Mouse (Mus musculus) gastrocnemius, postnatal 36 days (tissue): Measurements from ENCODE around the gene Map3k1. TPM values are rescaled to one million over a fixed set of nuclear protein-coding genes. Genes with fewer than 3 reads are reported as not detected.
"Not testable (repeated sequence)": the region's sequence is repeated elsewhere in the genome, so short reads cannot be mapped to it uniquely, and the experiment has no call there.

Source experiments
- DNase-seq, 2 experiments: peaks; one replicate each; pipeline ENCODE4 v3.0.0; 2022
- intact Hi-C: fragments of 180-260 bp; cut with DNase I; formaldehyde crosslinking; loops from one replicate; pipeline ENCODE4 v1.15.1; 2025
- total RNA-seq, 2 experiments: library from RNA; stranded (reverse); gene quantifications; 2 replicates each; pipeline ENCODE4 v1.2.3; 2021

Map3k1 gene
- total RNA-seq, 2 experiments from 2014 or later = 7.9 to 8.2 TPM

DNA sequence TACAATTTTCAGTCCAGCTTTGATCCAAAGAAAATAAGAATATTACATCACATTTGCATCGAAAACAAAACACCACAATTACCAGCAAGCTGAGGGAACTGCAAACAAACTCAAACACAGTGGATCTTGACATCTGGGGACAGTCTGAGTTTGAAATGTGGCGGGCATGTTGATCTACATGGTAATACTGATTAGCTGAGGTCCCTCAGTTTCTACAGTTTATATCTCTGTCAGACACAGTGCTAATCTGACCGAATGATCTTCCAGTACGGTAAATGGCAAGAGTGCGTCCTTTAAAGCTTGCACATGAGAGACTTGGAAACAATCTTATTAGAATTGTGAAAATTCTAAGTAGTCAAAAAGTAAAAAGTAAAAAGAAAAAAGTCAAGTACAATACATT is 62.0 kb downstream of the Map3k1 start:
- DNase-seq = no peak
- intact Hi-C loops = no loop called here

DNA sequence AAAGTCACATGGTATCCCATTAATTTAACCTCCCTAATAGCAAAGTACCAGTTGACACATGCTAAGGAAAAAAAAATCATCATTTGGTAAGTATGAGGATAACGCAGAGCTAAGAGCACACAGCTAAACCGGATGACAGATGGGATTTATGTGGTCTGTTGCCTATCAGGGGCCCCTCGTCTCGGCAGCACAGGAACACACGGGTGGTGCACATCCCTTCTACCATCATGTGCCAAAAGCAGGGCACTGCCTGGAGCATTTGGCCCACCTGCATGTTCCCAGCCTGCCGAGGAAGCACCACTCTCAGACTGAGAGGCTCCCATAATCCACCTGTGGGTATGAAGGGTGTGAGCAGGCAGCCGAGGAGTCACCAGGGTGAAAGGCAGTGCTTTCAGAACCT is 63.6 kb downstream of the Map3k1 start:
- no peak for DNase-seq
- intact Hi-C loops = no loop called here

DNA sequence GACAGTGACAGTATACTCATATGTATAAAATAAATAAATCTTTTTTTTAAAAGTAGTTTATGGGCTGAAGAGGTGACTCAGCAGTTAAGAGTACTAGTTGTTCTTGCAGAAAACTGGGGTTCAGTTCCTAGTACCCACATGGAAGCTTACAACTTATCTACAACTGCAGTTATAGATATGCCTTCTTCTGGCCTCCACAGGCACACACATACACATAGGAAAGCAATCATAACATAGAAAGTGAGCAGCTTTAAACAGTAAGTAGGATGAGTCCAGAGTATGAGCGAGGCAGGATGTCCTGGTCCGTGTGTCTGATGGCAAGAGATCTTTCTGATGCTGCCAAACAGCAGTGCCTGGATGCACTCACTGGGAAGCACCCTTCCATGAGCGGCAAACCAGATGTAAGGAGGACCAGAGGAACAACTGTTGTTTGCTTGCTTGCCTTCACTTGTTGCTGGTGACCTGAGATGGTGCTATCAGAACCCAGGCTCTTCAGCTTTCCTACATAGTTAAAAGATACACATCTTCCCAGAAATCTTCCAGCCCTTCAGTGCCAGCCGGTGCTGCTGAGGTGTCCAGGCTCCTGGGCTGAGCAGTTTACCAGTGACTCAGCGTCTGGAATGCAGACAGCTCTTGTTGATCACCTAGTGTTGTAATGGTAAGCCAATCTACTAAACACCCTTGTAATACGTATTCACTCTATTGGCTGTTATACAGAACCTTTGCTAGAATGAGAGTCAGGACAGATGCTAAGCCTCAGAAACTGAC is 64.4 kb downstream of the Map3k1 start:
- intact Hi-C loops = loop anchor here (5.0 kb wide), 1 partner anchor 282 kb away; no protein-coding TSS in a partner anchor
- no peak for DNase-seq

DNA sequence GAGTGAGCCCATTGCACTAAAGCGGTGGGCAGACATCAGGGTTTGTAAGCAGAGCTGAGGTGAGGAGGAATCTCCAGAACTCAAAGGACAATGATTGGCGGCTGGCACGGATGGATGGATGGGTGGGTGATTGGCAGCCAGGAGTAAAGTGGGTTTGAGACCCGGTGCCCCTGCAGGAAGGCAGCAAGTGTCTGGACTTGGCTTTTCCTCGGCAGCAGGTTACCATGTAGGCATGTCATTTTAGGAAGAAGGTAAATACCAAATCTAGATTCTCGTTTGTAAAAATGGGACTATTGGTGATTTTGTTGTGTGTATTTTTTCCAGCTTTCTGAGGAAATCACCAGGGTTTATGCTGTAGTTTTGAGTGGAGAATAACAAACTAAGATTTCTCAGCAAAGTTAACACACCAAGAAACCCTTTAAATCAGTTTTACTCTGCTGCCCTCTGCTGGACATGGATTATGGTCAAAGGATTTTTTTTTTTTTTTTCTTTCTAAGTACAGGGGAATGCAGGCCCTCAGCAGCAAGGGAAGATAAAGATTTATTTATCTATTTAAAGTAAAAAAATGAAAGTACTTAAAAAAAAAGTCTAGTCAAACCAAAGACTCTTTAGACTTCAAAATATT is 66.7 kb downstream of the Map3k1 start:
- DNase-seq = no peak
- intact Hi-C loops = loop anchor here (5.0 kb wide), 1 partner anchor 280 kb away; no protein-coding TSS in a partner anchor

DNA sequence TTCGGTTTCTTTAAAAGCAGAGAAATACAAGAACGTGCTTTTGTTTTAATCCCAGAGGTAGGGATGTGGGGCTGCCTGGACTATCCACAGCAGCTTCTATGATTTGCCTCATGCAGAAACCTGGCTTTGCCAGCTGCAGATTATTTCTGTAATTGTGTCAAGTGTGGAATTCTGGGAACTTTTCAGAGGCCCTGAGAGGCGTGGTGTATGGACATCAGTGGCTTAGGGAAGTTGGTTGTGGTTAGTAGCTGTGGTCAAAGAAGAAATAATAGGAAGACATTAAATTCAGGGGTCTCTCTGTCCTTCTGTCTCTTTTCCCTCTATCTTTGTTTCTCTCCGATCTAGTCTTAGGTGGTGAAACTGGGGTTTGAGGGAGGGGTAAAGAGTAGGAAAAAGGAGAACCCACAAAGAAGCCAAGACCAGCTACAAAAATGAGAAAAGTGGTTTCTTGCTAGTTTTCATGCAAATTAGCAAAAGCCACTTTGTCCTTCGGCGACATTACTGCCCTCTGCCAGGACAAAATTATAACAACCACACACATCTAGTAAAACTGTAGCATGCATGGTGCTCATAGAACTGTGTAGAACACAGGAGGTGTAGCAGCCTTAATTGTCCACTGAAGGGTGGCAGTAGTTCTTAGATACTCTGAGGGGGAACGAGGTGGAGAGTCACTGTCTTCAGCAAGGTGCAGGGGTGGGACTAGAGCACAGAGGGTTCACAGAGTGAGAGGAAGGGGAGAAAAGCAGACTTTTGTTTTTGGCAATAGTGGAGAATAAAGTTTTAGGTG is 67.4 kb downstream of the Map3k1 start:
- intact Hi-C loops = loop anchor here (5.0 kb wide), 1 partner anchor 279 kb away; no protein-coding TSS in a partner anchor
- DNase-seq = no peak

DNA sequence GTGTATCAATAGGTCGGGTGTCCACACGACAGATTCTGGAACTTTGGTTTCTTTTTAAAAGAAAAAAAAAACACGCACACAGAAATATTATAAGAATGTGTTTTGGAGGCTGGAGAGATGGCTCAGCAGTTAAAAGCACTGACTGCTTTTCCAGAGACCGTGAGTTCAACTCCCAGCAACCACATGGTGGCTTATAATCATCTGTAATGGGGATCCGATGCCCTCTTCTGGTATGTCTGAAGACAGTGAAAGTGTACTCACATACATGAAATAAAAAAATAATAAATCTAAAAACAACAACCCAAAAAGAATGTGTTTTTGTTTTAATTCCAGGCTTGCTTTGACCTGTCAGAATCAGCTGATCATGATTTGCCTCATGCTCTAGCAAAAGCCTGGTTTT is 81.9 kb downstream of the Map3k1 start:
- no peak for DNase-seq
- intact Hi-C loops = no loop called here

DNA sequence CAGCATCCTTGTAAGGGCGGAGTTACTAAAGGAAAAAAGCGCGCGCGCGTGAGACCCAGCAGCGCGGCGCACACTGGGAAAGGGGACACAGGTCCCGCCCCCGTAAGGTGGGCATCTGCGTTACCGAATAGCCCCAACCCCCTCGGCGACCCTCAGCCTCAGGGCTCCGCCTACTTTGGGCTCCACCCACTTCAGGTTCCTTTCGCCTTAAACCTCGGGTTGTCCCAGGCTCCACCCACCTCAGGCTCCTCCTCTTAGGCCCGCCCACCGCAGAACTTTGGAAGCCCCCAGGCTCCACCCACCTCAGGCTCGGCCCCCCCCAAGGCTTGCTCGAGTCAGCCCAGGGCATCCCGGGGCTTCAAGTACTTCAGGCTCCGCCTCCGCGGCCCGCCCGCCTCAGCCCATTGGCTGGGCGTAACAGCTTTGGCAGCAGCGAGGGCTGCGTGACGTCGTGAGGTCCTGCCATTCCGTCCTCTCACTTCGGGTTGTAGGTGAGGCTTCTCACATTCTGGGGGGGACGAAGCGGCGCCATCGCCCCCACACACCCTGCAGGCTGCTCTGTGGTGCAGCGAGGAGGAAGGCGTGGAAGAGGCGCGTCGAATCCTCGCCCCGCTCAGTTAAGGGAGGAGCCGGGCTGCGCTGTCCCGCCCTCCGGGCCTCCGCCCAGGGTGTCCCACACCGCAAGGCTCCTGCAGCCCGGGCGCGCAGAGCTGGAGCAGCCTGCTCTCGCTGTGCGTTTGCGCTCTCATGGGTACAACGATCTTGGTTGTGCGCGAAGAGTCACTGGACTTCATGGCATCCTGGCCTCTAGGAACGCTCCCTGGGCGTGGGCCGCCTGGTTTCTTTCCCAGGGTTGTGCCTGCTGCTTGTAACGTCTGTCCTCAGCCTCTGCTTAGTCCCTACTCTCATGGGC is 83.4 kb downstream of the Map3k1 start:
- intact Hi-C loops = no loop called here
- DNase-seq = peak; percentile 94 to 97

DNA sequence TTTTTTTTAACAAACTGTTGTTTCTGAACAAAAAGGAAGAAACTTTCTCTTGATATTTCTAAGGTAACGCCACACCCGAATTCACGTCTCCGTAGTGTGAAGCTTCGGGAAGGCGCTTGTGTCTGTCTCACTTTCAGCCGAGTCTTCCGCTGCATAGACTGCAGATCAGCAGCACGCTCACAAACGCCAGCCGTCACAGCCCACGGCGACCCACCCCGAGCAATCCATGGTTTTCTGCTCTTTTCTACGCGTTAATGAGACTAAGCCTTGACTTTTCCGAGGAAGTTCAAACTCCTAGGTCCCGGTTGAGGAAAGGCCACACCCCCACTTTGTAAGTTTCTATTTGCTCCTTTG is 84.0 kb downstream of the Map3k1 start:
- intact Hi-C loops = loop anchor here (5.0 kb wide), 1 partner anchor 37 kb away; no protein-coding TSS in a partner anchor
- DNase-seq = no peak

DNA sequence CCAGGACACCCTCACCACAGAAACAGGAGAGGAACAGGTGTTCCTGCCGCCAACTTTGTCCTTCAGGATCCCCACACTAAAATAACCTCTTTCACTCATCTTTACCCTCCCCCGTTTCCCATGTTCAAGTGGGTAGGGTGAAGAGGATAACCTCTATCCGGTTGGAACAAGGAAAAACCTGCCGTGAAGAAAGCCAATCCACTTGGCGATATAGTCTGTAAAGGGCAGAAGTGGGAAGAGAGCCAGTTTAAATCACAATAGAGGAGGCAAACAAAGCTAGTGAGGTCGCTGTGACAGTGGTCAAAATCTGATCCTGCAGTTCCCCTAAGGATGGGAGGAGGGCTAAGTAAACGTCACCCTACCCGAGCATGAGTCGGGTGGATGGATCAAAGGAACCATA is 89.1 kb downstream of the Map3k1 start:
- DNase-seq = no peak
- intact Hi-C loops = loop anchor here (5.0 kb wide), 1 partner anchor 32 kb away; no protein-coding TSS in a partner anchor

DNA sequence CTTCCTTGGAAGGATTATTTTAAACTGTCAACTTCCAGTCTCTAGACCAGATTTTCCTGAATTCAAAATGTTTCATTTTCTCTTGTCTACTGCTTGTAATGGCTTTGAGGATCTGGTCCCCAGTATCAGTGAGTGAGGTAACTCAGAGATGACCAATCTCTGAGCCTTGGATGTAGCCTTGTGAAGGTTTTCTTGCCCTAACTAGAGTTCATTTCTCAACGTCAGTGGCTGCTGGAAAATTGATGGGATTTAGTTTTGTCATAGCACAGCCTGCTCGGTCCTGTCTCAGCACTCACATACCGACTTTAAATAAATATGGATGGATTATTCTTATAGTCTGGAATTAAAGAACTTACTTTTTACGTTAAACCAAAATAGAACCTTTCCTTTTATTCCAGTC is 98.3 kb downstream of the Map3k1 start:
- DNase-seq = no peak
- intact Hi-C loops = no loop called here

DNA sequence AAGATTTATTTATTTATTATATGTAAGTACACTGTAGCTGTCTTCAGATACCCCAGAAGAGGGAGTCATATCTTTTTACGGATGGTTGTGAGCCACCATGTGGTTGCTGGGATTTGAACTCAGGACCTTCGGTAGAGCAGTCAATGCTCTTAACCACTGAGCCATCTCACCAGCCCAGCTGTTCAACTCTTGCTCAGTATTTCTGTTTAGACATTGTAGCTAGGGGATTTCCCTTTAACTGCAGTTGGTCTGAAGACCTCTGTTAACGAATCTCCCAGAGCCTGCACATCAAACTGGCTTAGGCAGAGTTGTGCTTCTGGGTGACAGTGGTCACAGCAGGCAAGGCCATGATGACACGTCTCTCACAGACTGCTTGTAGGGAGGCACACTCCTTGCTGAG is 104.8 kb downstream of the Map3k1 start:
- intact Hi-C loops = not testable (repeated sequence)

DNA sequence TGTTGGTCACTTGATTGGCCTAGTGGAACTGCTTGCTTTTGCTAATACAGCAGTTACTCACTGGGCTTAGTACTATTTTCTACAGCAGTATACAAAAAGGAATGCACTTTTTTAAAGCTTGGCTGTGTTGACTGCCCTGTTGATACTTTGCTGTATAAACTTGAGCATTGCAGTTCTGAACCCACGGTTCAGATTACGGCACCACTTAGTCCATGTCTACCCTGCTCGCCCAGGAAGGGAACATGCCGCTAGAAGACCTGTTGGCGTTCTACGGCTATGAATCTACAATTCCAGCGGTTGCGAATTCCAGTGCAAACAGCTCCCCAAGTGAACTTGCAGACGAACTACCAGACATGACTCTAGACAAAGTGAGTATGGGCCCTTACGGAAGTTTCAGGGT is 105.4 kb downstream of the Map3k1 start:
- no peak for DNase-seq
- intact Hi-C loops = no loop called here

More for the DNA sequence above, 104.8 kb downstream of the Map3k1 start:
- not testable (repeated sequence) for DNase-seq

Other genes starting within 250 kb of the Map3k1 start
- gene Gm10198, start 216.2 kb downstream of the Map3k1 start, total RNA-seq = not detected
- 10 to 100 TPM in 1 of 2 experiments, 1 to 10 TPM in 1; 8.4 to 11.5 TPM for gene Mier3, start 128.0 kb downstream of the Map3k1 start, total RNA-seq